Mouse (Mus musculus): ENCODE results near the gene St5. TPM values are rescaled to one million over a fixed set of nuclear protein-coding genes. Genes with fewer than 3 reads are reported as not detected.

Gene St5
- total and polyA plus RNA-seq, 3 experiments = 2.6 to 3.4 TPM; not detected in 1

GRCm38 (mm10) chr7:109593992-109594391, 109.4 kb downstream of the St5 start:
- H3K9me3 ChIP-seq (replicated peaks; ENCODE audit: insufficient read depth, low read length) = no peaks in the 10 kb centered on the region
- no peaks in the 10 kb centered on the region for H3K27me3 ChIP-seq (ENCODE audit: control insufficient read depth in 1 of 2, insufficient read depth in 2 of 2, low read length in 2 of 2)
- no peak overlapping the region for H3K9ac ChIP-seq (ENCODE audit: control insufficient read depth, low read depth, low read length, poor library complexity, severe bottlenecking)
- no peaks in the 10 kb centered on the region for H3K79me2 ChIP-seq (ENCODE audit: control insufficient read depth, insufficient read depth, low read length, poor library complexity)
- no peak overlapping the region for H3K27ac ChIP-seq (ENCODE audit: control insufficient read depth, low read depth, low read length)
- H3K4me3 ChIP-seq (ENCODE audit: control insufficient read depth in 1 of 2, insufficient read depth in 1 of 2, low read depth in 2 of 2, low read length in 2 of 2) = no peak overlapping the region
- peak; percentile 26 for DNase-seq (ENCODE audit: low read depth, low spot score)
- H3K4me1 ChIP-seq (ENCODE audit: control insufficient read depth in 1 of 2, insufficient read depth in 2 of 2, low read length in 2 of 2) = peaks cover 8 to 15% of the 10 kb centered on the region in 2 experiments; a peak in 3 of 4 replicates
- peaks cover 0 to 13% of the 10 kb centered on the region in 2 experiments; a peak in 2 of 4 replicates for H3K36me3 ChIP-seq (ENCODE audit: control insufficient read depth in 1 of 2, insufficient read depth in 2 of 2, low read length in 2 of 2)
- TF ChIP-seq TCF12 (IDR thresholded peaks at IDR 0.05; ENCODE audit: low read depth, low read length) (peak; percentile 66; the same call in 1 of the 2 replicates), ZNF384 (IDR thresholded peaks at IDR 0.05; ENCODE audit: low read depth, low read length) (no peak), ETS1 (IDR thresholded peaks at IDR 0.05; ENCODE audit: low read depth, low read length) (0 out of 2 replicates have a peak, but pooled peaks have one; percentile 9), EP300 (IDR thresholded peaks at IDR 0.05; ENCODE audit: low read depth in 1 of 2, low read length in 2 of 2) (peak; percentile 49 to 59; a peak in 3 of 4 replicates), CHD2 (IDR thresholded peaks at IDR 0.05; ENCODE audit: low read length) (no peak), KAT2A (conservative IDR thresholded peaks at IDR 0.05; ENCODE audit: low read depth, low read length) (no peak), SMC3 (IDR thresholded peaks at IDR 0.05; ENCODE audit: low read depth, low read length) (no peak), USF1 (IDR thresholded peaks at IDR 0.05; ENCODE audit: low read depth, low read length) (no peak), TAL1 (IDR thresholded peaks at IDR 0.05; ENCODE audit: low read length) (peak; percentile 10; the same call in 1 of the 2 replicates)

- Histone ChIP-seq H3K4me1 (ENCODE audit: control insufficient read depth in 1 of 2, insufficient read depth in 2 of 2, low read length in 2 of 2) (peaks cover 13 to 27% of the 10 kb centered on the region in 2 experiments), H3K36me3 (ENCODE audit: control insufficient read depth in 1 of 2, insufficient read depth in 2 of 2, low read length in 2 of 2) (peaks cover 0 to 23% of the 10 kb centered on the region in 2 experiments; a peak in 2 of 4 replicates), H3K9ac (ENCODE audit: control insufficient read depth, low read depth, low read length, poor library complexity, severe bottlenecking) (no peak overlapping the region), H3K27ac (ENCODE audit: control insufficient read depth, low read depth, low read length) (no peak overlapping the region), H3K9me3 (replicated peaks; ENCODE audit: insufficient read depth, low read length) (no peaks in the 10 kb centered on the region), H3K27me3 (ENCODE audit: control insufficient read depth in 1 of 2, insufficient read depth in 2 of 2, low read length in 2 of 2) (no peaks in the 10 kb centered on the region), H3K79me2 (ENCODE audit: control insufficient read depth, insufficient read depth, low read length, poor library complexity) (no peaks in the 10 kb centered on the region), H3K4me3 (ENCODE audit: control insufficient read depth in 1 of 2, insufficient read depth in 1 of 2, low read depth in 2 of 2, low read length in 2 of 2) (no peak overlapping the region)
- TF ChIP-seq MYB (IDR thresholded peaks at IDR 0.05; ENCODE audit: low read depth, low read length) (no peak), E2F4 (IDR thresholded peaks at IDR 0.05; ENCODE audit: borderline replicate concordance, low read depth, low read length) (no peak), SMC3 (IDR thresholded peaks at IDR 0.05; ENCODE audit: low read depth, low read length) (no peak)
- DNase-seq (ENCODE audit: low read depth, low spot score) = no peak
Measured at GRCm38 (mm10) chr7:109592184-109592583, 111.2 kb downstream of the St5 start.

GRCm38 (mm10) chr7:109590576-109590975, 112.8 kb downstream of the St5 start:
- H3K9me3 ChIP-seq (replicated peaks; ENCODE audit: insufficient read depth, low read length) = no peaks in the 10 kb centered on the region
- DNase-seq (ENCODE audit: low read depth, low spot score) = no peak
- no peak overlapping the region for H3K9ac ChIP-seq (ENCODE audit: control insufficient read depth, low read depth, low read length, poor library complexity, severe bottlenecking)
- peaks cover 13 to 31% of the 10 kb centered on the region in 2 experiments for H3K4me1 ChIP-seq (ENCODE audit: control insufficient read depth in 1 of 2, insufficient read depth in 2 of 2, low read length in 2 of 2)
- no peaks in the 10 kb centered on the region for H3K79me2 ChIP-seq (ENCODE audit: control insufficient read depth, insufficient read depth, low read length, poor library complexity)
- H3K27me3 ChIP-seq (ENCODE audit: control insufficient read depth in 1 of 2, insufficient read depth in 2 of 2, low read length in 2 of 2) = no peaks in the 10 kb centered on the region
- H3K4me3 ChIP-seq (ENCODE audit: control insufficient read depth in 1 of 2, insufficient read depth in 1 of 2, low read depth in 2 of 2, low read length in 2 of 2) = no peak overlapping the region
- peaks cover 0 to 23% of the 10 kb centered on the region in 2 experiments; a peak in 2 of 4 replicates for H3K36me3 ChIP-seq (ENCODE audit: control insufficient read depth in 1 of 2, insufficient read depth in 2 of 2, low read length in 2 of 2)
- no peak overlapping the region for H3K27ac ChIP-seq (ENCODE audit: control insufficient read depth, low read depth, low read length)
- TF ChIP-seq ETS1 (IDR thresholded peaks at IDR 0.05; ENCODE audit: low read depth, low read length) = no peak
- no peak for TF ChIP-seq MEF2A (IDR thresholded peaks at IDR 0.05; ENCODE audit: extremely low read depth, insufficient replicate concordance, low read depth, low read length, poor library complexity, severe bottlenecking)
- TF ChIP-seq POLR2AphosphoS2 (IDR thresholded peaks at IDR 0.05; ENCODE audit: low read length) = no peak
- TF ChIP-seq ZKSCAN1 (IDR thresholded peaks at IDR 0.05; ENCODE audit: low read depth, low read length) = no peak
- TF ChIP-seq E2F4 (IDR thresholded peaks at IDR 0.05; ENCODE audit: borderline replicate concordance, low read depth, low read length) = no peak
- no peak for TF ChIP-seq SIN3A (IDR thresholded peaks at IDR 0.05; ENCODE audit: low read length)
- no peak for TF ChIP-seq CHD1 (IDR thresholded peaks at IDR 0.05; ENCODE audit: low read depth, low read length)
- TF ChIP-seq BHLHE40 (IDR thresholded peaks at IDR 0.05; ENCODE audit: borderline replicate concordance, low read depth, low read length) = no peak
- no peak for TF ChIP-seq SMC3 (IDR thresholded peaks at IDR 0.05; ENCODE audit: low read depth, low read length)
- no peak for TF ChIP-seq ZMIZ1 (IDR thresholded peaks at IDR 0.05; ENCODE audit: low read depth, low read length)
- TF ChIP-seq JUND (IDR thresholded peaks at IDR 0.05; ENCODE audit: low read depth, low read length) = no peak
- no peak for TF ChIP-seq TAL1 (IDR thresholded peaks at IDR 0.05; ENCODE audit: low read length)
- TF ChIP-seq ZC3H11A (IDR thresholded peaks at IDR 0.05; ENCODE audit: low read depth, low read length) = no peak
- TF ChIP-seq KAT2A (conservative IDR thresholded peaks at IDR 0.05; ENCODE audit: low read depth, low read length) = no peak
- TF ChIP-seq MYC (IDR thresholded peaks at IDR 0.05; ENCODE audit: low read depth, low read length) = no peak
